Comparison of ENCODE assay signal across 19 mouse cellular contexts in the genomic region with DNA sequence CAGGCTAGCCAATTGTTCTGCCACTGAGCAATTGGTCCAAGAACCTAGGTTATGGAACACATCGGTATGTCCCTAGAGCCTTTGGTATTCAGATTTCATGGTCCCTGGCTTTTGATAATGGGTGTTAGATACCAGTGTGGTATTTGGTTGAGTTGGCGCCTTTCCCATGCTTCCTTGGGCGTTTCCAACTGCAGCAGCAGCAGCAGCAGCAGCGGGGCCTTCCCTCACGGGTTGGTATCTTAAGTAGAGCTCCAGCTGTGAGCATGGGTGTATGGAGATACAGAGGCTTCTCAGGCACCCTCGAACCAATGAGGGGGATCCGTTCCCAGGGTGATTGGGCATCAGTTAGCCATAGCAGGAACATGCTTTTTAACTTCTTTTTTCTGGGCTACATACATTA. TPM values are rescaled to one million over a fixed set of nuclear protein-coding genes. Genes with fewer than 3 reads are reported as not detected.
DNase-seq lines count a peak whose midpoint lies in the region; ATAC-seq and TF ChIP-seq lines count a peak whose summit lies in the region.
"Had no signal": no experiment of that assay in that cellular context is flagged by ENCODE, and none has a peak within 500 bp of the region (broad histone marks: within the 10 kb centered on the region; RNA-seq: fewer than 3 reads in every experiment).

No protein-coding gene starts in this region.

- TF ChIP-seq CTCF in MEL (IDR thresholded peaks at IDR 0.05 in 2 of 3, conservative IDR thresholded peaks at IDR 0.05 in 1 of 3; ENCODE audit: control insufficient read depth in 1 of 3, insufficient read depth in 1 of 3, low read depth in 2 of 3, low read length in 3 of 3, poor library complexity in 1 of 3, severe bottlenecking in 1 of 3): no peak

- peaks cover 0 to 30% of the 10 kb centered on the region in 2 experiments; a peak in 2 of 4 replicates for H3K36me3 ChIP-seq in MEL (ENCODE audit: control insufficient read depth in 1 of 2, insufficient read depth in 2 of 2, low read length in 2 of 2)
- H3K36me3 ChIP-seq: forebrain, embryonic 12.5 days; G1E; heart, embryonic 15.5 days; hindbrain, embryonic 12.5 days; midbrain, embryonic 13.5 days had no signal

- H3K27ac ChIP-seq in MEL (ENCODE audit: control insufficient read depth, low read depth, low read length): no peak overlapping the region; the same call in 1 of the 2 replicates
- H3K27ac ChIP-seq: forebrain, embryonic 12.5 days; heart, embryonic 15.5 days; hindbrain, embryonic 12.5 days; midbrain, embryonic 13.5 days had no signal

- H3K9me3 ChIP-seq in MEL (replicated peaks; ENCODE audit: insufficient read depth, low read length): no peaks in the 10 kb centered on the region
- H3K9me3 ChIP-seq: forebrain, embryonic 12.5 days; G1E; heart, embryonic 15.5 days; hindbrain, embryonic 12.5 days; midbrain, embryonic 13.5 days had no signal

- no peak overlapping the region for H3K9ac ChIP-seq in MEL (ENCODE audit: control insufficient read depth, low read depth, low read length, poor library complexity, severe bottlenecking)
- H3K9ac ChIP-seq: forebrain, embryonic 12.5 days; heart, embryonic 15.5 days; hindbrain, embryonic 12.5 days; midbrain, embryonic 13.5 days had no signal

- no peak overlapping the region for H3K4me3 ChIP-seq in MEL (ENCODE audit: control insufficient read depth in 1 of 2, insufficient read depth in 1 of 2, low read depth in 2 of 2, low read length in 2 of 2)
- H3K4me3 ChIP-seq: forebrain, embryonic 12.5 days; heart, embryonic 15.5 days; hindbrain, embryonic 12.5 days; midbrain, embryonic 13.5 days had no signal

- no peak for TF ChIP-seq POLR2A in MEL (IDR thresholded peaks at IDR 0.05; ENCODE audit: control insufficient read depth in 1 of 2, insufficient read depth in 1 of 2, low read depth in 1 of 2, low read length in 2 of 2, poor library complexity in 1 of 2)

- no peak for TF ChIP-seq EP300 in MEL (IDR thresholded peaks at IDR 0.05; ENCODE audit: low read depth in 1 of 2, low read length in 2 of 2)

- H3K4me1 ChIP-seq in MEL (ENCODE audit: control insufficient read depth in 1 of 2, insufficient read depth in 2 of 2, low read length in 2 of 2): peaks cover 9 to 37% of the 10 kb centered on the region in 2 experiments
- H3K4me1 ChIP-seq: hindbrain, embryonic 12.5 days; midbrain, embryonic 13.5 days had no signal

- no peak for ATAC-seq in frontal cortex, adult (ENCODE audit: low TSS enrichment)
- ATAC-seq: inflammation-experienced regulatory T-cells, adult 6 months; midbrain, embryonic 13.5 days had no signal

- no peak for TF ChIP-seq RAD21 in MEL (IDR thresholded peaks at IDR 0.05; ENCODE audit: low read depth, low read length)

- intact Hi-C loops in heart, postnatal 25 days (cut with DNase I): loop anchor here (2.0 to 10.0 kb wide), 3 partner anchors 55 to 543 kb away; partner anchors contain the start of genes 4430402I18Rik and Plpp6

- no peaks in the 10 kb centered on the region for H3K79me2 ChIP-seq in MEL (ENCODE audit: control insufficient read depth, insufficient read depth, low read length, poor library complexity)

- no peaks in the 10 kb centered on the region for H3K27me3 ChIP-seq in MEL (ENCODE audit: control insufficient read depth in 1 of 2, insufficient read depth in 2 of 2, low read length in 2 of 2)
- H3K27me3 ChIP-seq: forebrain, embryonic 12.5 days; heart, embryonic 15.5 days; hindbrain, embryonic 12.5 days; midbrain, embryonic 13.5 days had no signal

- peak; percentile 45 to 74 for DNase-seq in heart, adult 9 months (ENCODE audit: low spot score in 2 of 2)
- DNase-seq in heart, postnatal 25 days (ENCODE audit: low spot score): no peak
- DNase-seq in MEL (ENCODE audit: low read depth, low spot score) (peak; percentile 99), NIH3T3 (ENCODE audit: low read depth) (peak; percentile 53)
- DNase-seq in gastrocnemius, postnatal 25 days: peak; percentile 38
- DNase-seq in adrenal gland, postnatal 25 days: no peak
- DNase-seq: cerebellum, adult 9-11 months; lung, adult 2 months; lung, postnatal 36 days; retina, postnatal 1 day; spleen, adult 18-20 months; thymus, adult 18-20 months had no signal

TF ChIP-seq in MEL, 35 proteins besides CTCF, POLR2A, EP300 and RAD21:
- no peak for TF ChIP-seq GABPA (IDR thresholded peaks at IDR 0.05; ENCODE audit: low read depth, low read length)
- TF ChIP-seq MAX (IDR thresholded peaks at IDR 0.05; ENCODE audit: low read length): no peak
- TF ChIP-seq MYC (IDR thresholded peaks at IDR 0.05; ENCODE audit: low read depth, low read length): no peak
- TF ChIP-seq GATA1 (IDR thresholded peaks at IDR 0.05; ENCODE audit: low read depth, low read length): peak; percentile 94
- no peak for TF ChIP-seq MEF2A (IDR thresholded peaks at IDR 0.05; ENCODE audit: extremely low read depth, insufficient replicate concordance, low read depth, low read length, poor library complexity, severe bottlenecking)
- TF ChIP-seq TAL1 (IDR thresholded peaks at IDR 0.05; ENCODE audit: low read length): peak; percentile 73

RNA-seq across cellular contexts. Expression of gene Ric1, which starts 13.9 kb away (rescaled TPM):
- 10 to 100 TPM; 20.0 to 23.8 TPM for total RNA-seq in heart, postnatal 25 days (2021)
- total RNA-seq in MEL (2012; rRNA removed): 41.0 and 43.8 TPM in 2 replicates
- polyA plus RNA-seq in MEL (2012; ENCODE audit: insufficient read depth in 1 of 2, insufficient read length in 2 of 2, low read depth in 1 of 2, low replicate concordance in 2 of 2, missing spikeins in 1 of 2): 10 to 100 TPM; 54.2 to 77.2 TPM
- total RNA-seq in gastrocnemius, postnatal 25 days (2021): 10 to 100 TPM; 22.5 to 23.8 TPM
- 36.3 and 40.9 TPM in 2 replicates for total RNA-seq in adrenal gland, postnatal 25 days (2021)

Comparison
In these comparisons a context has a peak if more than half of its experiments do, and no peak if none do; other contexts are left out.
1. DNase-seq: peak in heart, adult 9 months (2 of 2), MEL (single experiment), NIH3T3 (single experiment) and gastrocnemius, postnatal 25 days (single experiment); none in heart, postnatal 25 days (single experiment) and adrenal gland, postnatal 25 days (single experiment).